Mouse (Mus musculus) ES-E14 (cell line): ENCODE measurements around the gene Cox17. TPM values are rescaled to one million over a fixed set of nuclear protein-coding genes. Genes with fewer than 3 reads are reported as not detected.

Experiments
- DNase-seq: peaks from one replicate; pipeline ENCODE4 v3.0.0-alpha.2; 2013; ENCODE audit warnings: low read depth, low spot score
- H3K27ac ChIP-seq: 2 replicates; pipeline ENCODE4 v1.5.1; 2012; ENCODE audit warnings: low read depth, mild to moderate bottlenecking, low read length, moderate library complexity, mixed read lengths; ENCODE audit not compliant: poor library complexity, insufficient read depth, severe bottlenecking
- H3K36me3 ChIP-seq: 2 replicates; pipeline ENCODE4 v1.6.1; 2012; ENCODE audit warnings: mild to moderate bottlenecking, low read length, moderate library complexity, mixed read lengths; ENCODE audit not compliant: control insufficient read depth, poor library complexity, insufficient read depth, severe bottlenecking
- H3K4me1 ChIP-seq, 2 experiments: fragments of 150-350 bp in 1 of 2; sonication (generic) in 1 of 2; 2 replicates each; pipeline ENCODE4 v1.6.1; 2012; ENCODE audit warnings: low read length in 2 of 2, mild to moderate bottlenecking in 1 of 2, mixed read lengths in 1 of 2; ENCODE audit not compliant: control insufficient read depth in 2 of 2, insufficient read depth in 2 of 2, poor library complexity in 1 of 2
- H3K4me3 ChIP-seq, 2 experiments: fragments of 150-350 bp in 1 of 2; sonication (generic) in 1 of 2; 2 replicates each; pipeline ENCODE4 v1.5.1; 2012; ENCODE audit warnings: low read length in 2 of 2, low read depth in 1 of 2, mild to moderate bottlenecking in 1 of 2, mixed read lengths in 1 of 2; ENCODE audit not compliant: insufficient read depth in 1 of 2, poor library complexity in 1 of 2, severe bottlenecking in 1 of 2
- H3K9ac ChIP-seq: 2 replicates; pipeline ENCODE4 v1.6.1; 2012; ENCODE audit warnings: low read depth, mild to moderate bottlenecking, low read length, mixed read lengths; ENCODE audit not compliant: poor library complexity, insufficient read depth, severe bottlenecking
- H3K9me3 ChIP-seq: fragments of 150-350 bp; sonication (generic); 2 replicates; pipeline ENCODE4 v1.6.1; 2012; ENCODE audit warnings: low read depth, mild to moderate bottlenecking, low read length; ENCODE audit not compliant: control insufficient read depth, insufficient read depth
- CHD2 ChIP-seq: IDR thresholded peaks from 2 replicates; pipeline ENCODE4 v1.6.1; 2014; ENCODE audit warnings: mild to moderate bottlenecking, low read depth, low read length, inconsistent platforms
- HCFC1 ChIP-seq: IDR thresholded peaks from 2 replicates; pipeline ENCODE4 v1.6.1; 2012; ENCODE audit warnings: low read length, inconsistent platforms, borderline replicate concordance; ENCODE audit not compliant: insufficient read depth
- MAFK ChIP-seq: IDR thresholded peaks from 2 replicates; pipeline ENCODE4 v1.6.1; 2014; ENCODE audit warnings: mild to moderate bottlenecking, low read depth, low read length, inconsistent platforms; ENCODE audit not compliant: insufficient read depth
- ZC3H11A ChIP-seq: IDR thresholded peaks from 2 replicates; pipeline ENCODE4 v1.6.1; 2012; ENCODE audit warnings: low read depth, mild to moderate bottlenecking, inconsistent platforms, low read length, borderline replicate concordance
- ZNF384 ChIP-seq: IDR thresholded peaks from 2 replicates; pipeline ENCODE4 v1.6.1; 2012; ENCODE audit warnings: low read depth, low read length, inconsistent platforms
- in situ Hi-C, 2 experiments: fragments of 600-800 bp; cut with MboI; formaldehyde crosslinking; loops; one replicate each; pipeline ENCODE4 v1.15.1; 2025; ENCODE audit warnings: low sequenced_read_pairs in 2 of 2, inconsistent platforms in 1 of 2; ENCODE audit not compliant: unreplicated experiment in 2 of 2
- total RNA-seq: library from RNA; depleted of rRNA; stranded (reverse); fragments of 300-350 nt; gene quantifications from 2 replicates; pipeline ENCODE4 v1.2.3, GENCODE M21; 2012

Cox17 gene
- total RNA-seq, 1 experiment = 249 TPM

DNA sequence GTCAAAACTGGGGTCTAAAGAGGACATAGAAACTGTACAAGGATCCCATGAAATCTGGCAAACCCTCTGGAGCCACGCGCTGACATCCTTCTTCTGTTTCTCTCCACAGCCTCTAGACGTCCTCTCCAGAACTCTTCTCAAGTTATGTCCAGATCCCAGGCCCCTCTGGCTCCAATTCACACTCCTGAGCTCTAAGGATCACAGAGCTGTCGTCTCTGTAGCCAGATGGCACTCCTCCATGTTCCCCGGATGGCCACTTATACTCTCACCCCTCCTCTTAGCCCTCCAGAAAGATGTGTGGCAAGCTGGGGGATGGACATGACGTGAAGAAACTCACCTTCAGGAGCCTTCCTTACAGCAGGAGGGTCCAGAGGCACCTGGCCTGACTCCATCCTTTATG lies 30.8 kb downstream of the Cox17 start:
- Histone ChIP-seq H3K4me3 (no peak overlapping the region), H3K4me1 (peaks cover 2 to 6% of the 10 kb centered on the region in 2 experiments; a peak in 2 of 4 replicates), H3K27ac (no peak overlapping the region), H3K9me3 (no peaks in the 10 kb centered on the region), H3K9ac (no peak overlapping the region), H3K36me3 (no peaks in the 10 kb centered on the region)
- DNase-seq = no peak
- in situ Hi-C loops = no loop called here
- TF ChIP-seq ZC3H11A = no peak
- TF ChIP-seq MAFK = no peak
- no peak for TF ChIP-seq ZNF384
- no peak for TF ChIP-seq HCFC1
- no peak for TF ChIP-seq CHD2

GRCm38 (mm10) chr16:38378591-38378990 lies 31.8 kb downstream of the Cox17 start:
- DNase-seq = no peak
- H3K4me1 ChIP-seq = peaks cover 1 to 3% of the 10 kb centered on the region in 2 experiments; a peak in 2 of 4 replicates
- no peaks in the 10 kb centered on the region for H3K36me3 ChIP-seq
- H3K9ac ChIP-seq = no peak overlapping the region
- no peak overlapping the region for H3K27ac ChIP-seq
- TF ChIP-seq HCFC1 (no peak), MAFK (no peak), ZNF384 (no peak), ZC3H11A (no peak), CHD2 (no peak)
- in situ Hi-C loops = no loop called here
- H3K4me3 ChIP-seq = no peak overlapping the region
- H3K9me3 ChIP-seq = no peaks in the 10 kb centered on the region

DNA sequence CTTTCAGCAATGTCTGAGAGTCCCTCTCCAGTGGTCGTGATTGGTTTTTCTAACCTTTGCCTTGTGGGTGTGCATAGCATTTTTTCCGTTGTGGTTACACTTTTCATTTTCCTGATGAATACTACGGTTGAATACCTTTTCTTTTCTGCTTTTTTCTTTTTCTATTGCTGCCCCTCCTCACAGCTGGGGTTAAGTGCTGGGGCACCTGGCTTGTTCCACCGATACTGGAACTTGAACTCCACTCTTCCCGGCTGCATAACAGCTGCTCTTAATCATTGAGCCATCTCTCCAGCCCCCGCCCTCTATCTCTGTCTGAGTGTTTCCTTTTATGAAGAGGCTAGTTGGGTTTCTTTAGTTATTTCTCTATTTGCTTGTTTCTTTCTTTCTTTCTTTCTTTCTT lies 32.3 kb downstream of the Cox17 start:
- TF ChIP-seq HCFC1 (no peak), ZNF384 (no peak), ZC3H11A (no peak), MAFK (no peak), CHD2 (no peak)
- Histone ChIP-seq H3K9me3 (no peaks in the 10 kb centered on the region), H3K36me3 (no peaks in the 10 kb centered on the region), H3K4me1 (no peaks in the 10 kb centered on the region; a peak in 1 of 4 replicates), H3K9ac (no peak overlapping the region), H3K27ac (no peak overlapping the region), H3K4me3 (no peak overlapping the region)
- no peak for DNase-seq
- in situ Hi-C loops = no loop called here

DNA sequence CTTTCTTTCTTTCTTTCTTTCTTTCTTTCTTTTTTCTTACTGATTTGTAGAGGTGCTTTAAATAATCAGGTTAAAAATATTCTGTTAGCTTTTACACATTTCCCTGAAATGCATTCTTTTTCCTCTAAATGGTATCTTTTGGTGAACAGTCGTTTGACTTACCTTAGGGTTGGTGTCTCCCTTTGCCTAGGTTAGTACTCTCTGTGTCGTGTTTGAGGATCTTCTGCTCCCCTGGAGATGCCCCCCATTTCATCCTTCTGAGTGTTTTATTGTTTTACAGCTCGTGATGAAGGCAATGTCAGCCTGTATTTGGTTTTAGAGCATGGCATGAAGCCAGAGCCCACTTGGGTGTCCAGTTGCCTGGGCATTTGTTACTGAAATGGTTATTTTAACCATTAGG lies 32.7 kb downstream of the Cox17 start:
- Histone ChIP-seq H3K36me3 (no peaks in the 10 kb centered on the region), H3K4me1 (no peaks in the 10 kb centered on the region; a peak in 1 of 4 replicates), H3K4me3 (no peak overlapping the region), H3K9me3 (no peaks in the 10 kb centered on the region), H3K9ac (no peak overlapping the region), H3K27ac (no peak overlapping the region)
- no peak for DNase-seq
- in situ Hi-C loops = no loop called here
- TF ChIP-seq MAFK (no peak), ZC3H11A (no peak), ZNF384 (no peak), CHD2 (no peak), HCFC1 (no peak)

- Histone ChIP-seq H3K4me1 (no peaks in the 10 kb centered on the region; a peak in 1 of 4 replicates), H3K27ac (no peak overlapping the region), H3K4me3 (no peak overlapping the region), H3K36me3 (no peaks in the 10 kb centered on the region), H3K9me3 (no peaks in the 10 kb centered on the region), H3K9ac (no peak overlapping the region)
- in situ Hi-C loops = no loop called here
- DNase-seq = no peak
- no peak for TF ChIP-seq CHD2
- no peak for TF ChIP-seq ZNF384
- TF ChIP-seq ZC3H11A = no peak
- TF ChIP-seq HCFC1 = no peak
- no peak for TF ChIP-seq MAFK
Observed at GRCm38 (mm10) chr16:38379926-38380325, 33.1 kb downstream of the Cox17 start.
